Mouse (Mus musculus): Measurements from ENCODE around the gene Strn.

DNA sequence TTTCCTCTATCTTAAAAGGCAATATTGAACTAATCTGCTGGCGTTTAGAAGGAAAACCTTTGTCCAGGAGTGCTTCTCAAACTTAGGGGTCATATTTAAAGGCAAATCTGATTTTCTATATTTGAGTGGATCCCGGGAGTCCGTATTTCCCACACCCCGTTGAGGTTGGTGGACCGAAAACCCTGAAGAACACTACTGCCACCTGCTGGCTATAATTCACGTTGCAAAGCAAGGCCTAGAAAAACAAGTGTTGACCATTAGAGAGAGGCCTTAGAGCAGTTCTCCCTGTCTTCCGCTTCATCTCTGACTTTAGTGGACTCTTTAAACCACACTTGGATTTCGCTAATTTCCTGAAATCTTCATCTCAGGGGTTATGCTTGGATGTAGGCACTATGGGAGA lies 133.1 kb downstream of the Strn start:
- no peak for TF ChIP-seq GATA1 (IDR thresholded peaks at IDR 0.05; ENCODE audit: borderline replicate concordance, low read length)
- TF ChIP-seq FLI1 (IDR thresholded peaks at IDR 0.05; ENCODE audit: low read length) = no peak
